Mouse (Mus musculus) liver, embryonic 14.5 days (tissue): ENCODE data around the gene Fam49a. TPM values are rescaled to one million over a fixed set of nuclear protein-coding genes. Genes with fewer than 3 reads are reported as not detected.
"Not testable (repeated sequence)": the region's sequence is repeated elsewhere in the genome, so short reads cannot be mapped to it uniquely, and the experiment has no call there.

ENCODE experiments used
- ATAC-seq: fragments of 200-750 bp; cut with Nextera tagmentation; 2 replicates; pipeline ENCODE4 v1.8.0; 2017; ENCODE audit warnings: moderate number of reproducible peaks, mild to moderate bottlenecking, moderate library complexity; ENCODE audit not compliant: insufficient read depth
- DNase-seq, 3 experiments: peaks; one replicate each; pipeline ENCODE4 v3.0.0-alpha.2; 2012 to 2013; ENCODE audit warnings: low read depth in 3 of 3, low spot score in 3 of 3
- H3K27ac ChIP-seq: fragments of 300-500 bp; sonication (generic); 2 replicates; pipeline ENCODE4 v1.5.1; 2014; ENCODE audit warnings: moderate library complexity, mild to moderate bottlenecking, control low read depth, inconsistent platforms
- H3K27me3 ChIP-seq: fragments of 300-500 bp; sonication (generic); 2 replicates; pipeline ENCODE4 v1.6.1; 2014; ENCODE audit warnings: mild to moderate bottlenecking, low read length, moderate library complexity; ENCODE audit not compliant: control insufficient read depth, insufficient read depth
- H3K36me3 ChIP-seq: fragments of 300-500 bp; sonication (generic); replicated peaks from 2 replicates; pipeline ENCODE4 v1.6.1; 2014; ENCODE audit warnings: low read depth; ENCODE audit not compliant: control insufficient read depth, insufficient read depth
- H3K4me1 ChIP-seq, 2 experiments: fragments of 200-500 bp in 1 of 2; fragments of 300-500 bp in 1 of 2; sonication (generic) in 1 of 2; replicated peaks; 2 replicates each; pipeline ENCODE4 v1.6.1; 2012 to 2014; ENCODE audit warnings: antibody characterized with exemption in 1 of 2, inconsistent platforms in 1 of 2, low read length in 1 of 2; ENCODE audit not compliant: control insufficient read depth in 2 of 2, insufficient read depth in 2 of 2
- H3K4me2 ChIP-seq: fragments of 300-500 bp; sonication (generic); 2 replicates; pipeline ENCODE4 v1.6.1; 2014; ENCODE audit warnings: low read depth, mild to moderate bottlenecking, control low read depth, moderate library complexity
- H3K4me3 ChIP-seq, 2 experiments: fragments of 200-500 bp in 1 of 2; fragments of 300-500 bp in 1 of 2; sonication (generic) in 1 of 2; 2 replicates each; pipeline ENCODE4 v1.5.1; 2012 to 2014; ENCODE audit warnings: low read depth in 2 of 2, low read length in 2 of 2, mild to moderate bottlenecking in 2 of 2, control low read depth in 1 of 2, inconsistent platforms in 1 of 2, moderate library complexity in 1 of 2; ENCODE audit not compliant: insufficient read depth in 1 of 2
- H3K9ac ChIP-seq: fragments of 300-500 bp; sonication (generic); replicated peaks from 2 replicates; pipeline ENCODE4 v1.6.1; 2014; ENCODE audit warnings: mild to moderate bottlenecking, control low read depth, moderate library complexity
- H3K9me3 ChIP-seq: fragments of 300-500 bp; sonication (generic); 2 replicates; pipeline ENCODE4 v1.6.1; 2016; ENCODE audit warnings: low read length, mixed read lengths; ENCODE audit not compliant: control insufficient read depth
- CTCF ChIP-seq: IDR thresholded peaks from 2 replicates; pipeline ENCODE4 v1.5.1; 2016; ENCODE audit warnings: antibody characterized with exemption, low read depth, control low read depth
- EP300 ChIP-seq: IDR thresholded peaks from 2 replicates; pipeline ENCODE4 v1.6.1; 2016; ENCODE audit warnings: antibody characterized with exemption, low read depth
- WGBS: fragments of 180-500 bp; shearing (Covaris S2); extraction: QIAGEN DNeasy Blood & Tissue Kit; methylation state at CpG from one replicate; pipeline ENCODE4 v1.1.7; 2014; ENCODE audit not compliant: insufficient replicate concordance; 5-methylcytosine and 5-hydroxymethylcytosine counted together
- polyA plus RNA-seq, 2 experiments: library from polyadenylated mRNA; depleted of rRNA in 1 of 2; stranded (reverse) in 1 of 2; unstranded in 1 of 2; fragments of >200 nt; fragmentation: Nextera tagmentation in 1 of 2; extraction: Ambion mirVana in 1 of 2; gene quantifications; 2 replicates each; pipeline versions ENCODE4 v1.2.1 to v1.2.3; 2012 to 2014

Fam49a gene
- polyA plus RNA-seq, 2 experiments, result 1.0 to 2.4 TPM

- Histone ChIP-seq H3K36me3 (no peaks in the 10 kb centered on the region), H3K4me1 (no peaks in the 10 kb centered on the region; a peak in 1 of 4 replicates), H3K9me3 (no peaks in the 10 kb centered on the region), H3K27me3 (no peaks in the 10 kb centered on the region), H3K27ac (no peak overlapping the region), H3K4me2 (no peak overlapping the region), H3K9ac (no peak overlapping the region), H3K4me3 (no peak overlapping the region)
- no peak for ATAC-seq
- 58% methylated on average over 5 of the region's 5 CpGs for WGBS
- no peak for DNase-seq
- TF ChIP-seq CTCF (no peak), EP300 (no peak)
These were observed 61.1 kb downstream of the Fam49a start for GRCm38 (mm10) chr12:12323084-12323483.

- TF ChIP-seq CTCF (peak; percentile 99), EP300 (no peak)
- peak overlapping the region; percentile 50 for H3K4me2 ChIP-seq
- H3K27me3 ChIP-seq, result no peaks in the 10 kb centered on the region
- no peaks in the 10 kb centered on the region; a peak in 1 of 4 replicates for H3K4me1 ChIP-seq
- no peaks in the 10 kb centered on the region for H3K9me3 ChIP-seq
- WGBS, result 18% methylated on average over 18 of the region's 18 CpGs
- ATAC-seq (peak; percentile 33; the same call in 1 of the 2 replicates), DNase-seq (peak; percentile 28 to 44 (median 40))
- H3K36me3 ChIP-seq, result no peaks in the 10 kb centered on the region
- peak overlapping the region in 1 of 2 experiments; percentile 30; a peak in 1 of 4 replicates for H3K4me3 ChIP-seq
- H3K27ac ChIP-seq, result no peak overlapping the region
- no peak overlapping the region for H3K9ac ChIP-seq
These were observed 61.8 kb downstream of the Fam49a start for GRCm38 (mm10) chr12:12323616-12324223.

GRCm38 (mm10) chr12:12324266-12324665 is 62.3 kb downstream of the Fam49a start:
- ATAC-seq, H3K4me1 ChIP-seq, H3K27ac ChIP-seq, DNase-seq, H3K36me3 ChIP-seq, H3K27me3 ChIP-seq, H3K4me2 ChIP-seq, H3K4me3 ChIP-seq, H3K9me3 ChIP-seq, H3K9ac ChIP-seq: not testable (repeated sequence)
- WGBS, result 82% methylated on average over 22 of the region's 22 CpGs

GRCm38 (mm10) chr12:12333526-12334310 is 71.8 kb downstream of the Fam49a start:
- no peaks in the 10 kb centered on the region for H3K9me3 ChIP-seq
- H3K4me3 ChIP-seq, result no peak overlapping the region
- no peak overlapping the region for H3K4me2 ChIP-seq
- H3K4me1 ChIP-seq, result no peaks in the 10 kb centered on the region
- ATAC-seq (no peak), DNase-seq (no peak)
- H3K9ac ChIP-seq, result no peak overlapping the region
- no peak overlapping the region for H3K27ac ChIP-seq
- TF ChIP-seq CTCF (no peak), EP300 (no peak)
- WGBS, result 69% methylated on average over 11 of the region's 11 CpGs
- no peaks in the 10 kb centered on the region for H3K36me3 ChIP-seq
- H3K27me3 ChIP-seq, result no peaks in the 10 kb centered on the region

- Histone ChIP-seq H3K4me2 (no peak overlapping the region), H3K4me1 (no peaks in the 10 kb centered on the region), H3K27me3 (no peaks in the 10 kb centered on the region), H3K27ac (no peak overlapping the region), H3K9me3 (no peaks in the 10 kb centered on the region), H3K9ac (no peak overlapping the region), H3K4me3 (no peak overlapping the region), H3K36me3 (no peaks in the 10 kb centered on the region)
- TF ChIP-seq EP300 (no peak), CTCF (no peak)
- WGBS, result 71% methylated on average over 5 of the region's 5 CpGs
- ATAC-seq, result no peak
- DNase-seq, result no peak
These were observed 72.5 kb downstream of the Fam49a start for GRCm38 (mm10) chr12:12334486-12334885.
